Mouse (Mus musculus): ENCODE measurements around the gene Olfr435. TPM values are rescaled to one million over a fixed set of nuclear protein-coding genes. Genes with fewer than 3 reads are reported as not detected.

Olfr435 gene
- polyA plus RNA-seq (2014; fragmentation: Nextera tagmentation; extraction: Ambion mirVana), result not detected in 2 replicates

DNA sequence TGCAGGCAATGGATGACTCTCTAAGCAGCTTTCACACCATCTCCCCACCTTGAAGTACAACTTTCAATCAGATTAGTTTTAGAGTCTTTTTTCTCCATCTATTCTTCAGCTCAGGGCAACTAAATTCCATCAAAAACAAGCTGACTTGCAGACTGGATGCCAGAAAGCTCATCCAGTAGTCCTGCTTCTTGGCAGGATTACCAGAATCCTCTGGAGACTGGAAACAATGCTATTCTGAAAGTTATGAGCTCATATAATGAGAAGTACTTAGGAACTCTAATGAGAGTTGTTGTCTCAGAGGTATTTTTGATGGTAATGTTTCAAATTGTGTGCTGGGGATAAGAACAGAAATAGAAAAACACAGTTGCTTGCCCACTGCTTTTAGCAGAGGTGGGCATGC lies at the start of gene Olfr435:
TSS of gene Olfr435 (plus strand) at position 366 of the 400 bp plus-strand sequence.
- DNase-seq (ENCODE audit: low spot score), result no peak
- ATAC-seq (ENCODE audit: insufficient read depth, low FRiP score, low TSS enrichment), result no peak
- H3K4me2 ChIP-seq (ENCODE audit: low read depth), result no peak within 1 kb of the TSS
- H3K36me3 ChIP-seq (ENCODE audit: control insufficient read depth, insufficient read depth, low read length), result no peaks in the 10 kb centered on the region
- H3K9ac ChIP-seq (ENCODE audit: low read length), result no peak within 1 kb of the TSS
- H3K9me3 ChIP-seq (ENCODE audit: control insufficient read depth, low read length), result no peaks in the 10 kb centered on the region
- H3K27ac ChIP-seq (ENCODE audit: low read depth, low read length), result no peak within 1 kb of the TSS
- H3K4me3 ChIP-seq (ENCODE audit: low read depth, low read length), result no peak within 1 kb of the TSS
- H3K27me3 ChIP-seq (ENCODE audit: control insufficient read depth, insufficient read depth, low read length), result no peaks in the 10 kb centered on the region
- H3K4me1 ChIP-seq (ENCODE audit: control insufficient read depth, insufficient read depth, low read length), result no peaks in the 10 kb centered on the region

GRCm38 (mm10) chr6:43159502-43159901 lies 37.4 kb upstream of the Olfr435 start:
- Histone ChIP-seq H3K9ac (ENCODE audit: low read length) (no peak overlapping the region), H3K27ac (ENCODE audit: low read depth, low read length) (no peak overlapping the region), H3K36me3 (ENCODE audit: control insufficient read depth, insufficient read depth, low read length) (no peaks in the 10 kb centered on the region), H3K4me1 (ENCODE audit: control insufficient read depth, insufficient read depth, low read length) (no peaks in the 10 kb centered on the region), H3K4me2 (ENCODE audit: low read depth) (no peak overlapping the region), H3K27me3 (ENCODE audit: control insufficient read depth, insufficient read depth, low read length) (no peaks in the 10 kb centered on the region), H3K9me3 (ENCODE audit: control insufficient read depth, low read length) (no peaks in the 10 kb centered on the region), H3K4me3 (ENCODE audit: low read depth, low read length) (no peak overlapping the region)
- ATAC-seq (ENCODE audit: insufficient read depth, low FRiP score, low TSS enrichment) (no peak), DNase-seq (ENCODE audit: low spot score) (no peak)
- WGBS, result 57% methylated on average over 1 of the region's 1 CpGs

DNA sequence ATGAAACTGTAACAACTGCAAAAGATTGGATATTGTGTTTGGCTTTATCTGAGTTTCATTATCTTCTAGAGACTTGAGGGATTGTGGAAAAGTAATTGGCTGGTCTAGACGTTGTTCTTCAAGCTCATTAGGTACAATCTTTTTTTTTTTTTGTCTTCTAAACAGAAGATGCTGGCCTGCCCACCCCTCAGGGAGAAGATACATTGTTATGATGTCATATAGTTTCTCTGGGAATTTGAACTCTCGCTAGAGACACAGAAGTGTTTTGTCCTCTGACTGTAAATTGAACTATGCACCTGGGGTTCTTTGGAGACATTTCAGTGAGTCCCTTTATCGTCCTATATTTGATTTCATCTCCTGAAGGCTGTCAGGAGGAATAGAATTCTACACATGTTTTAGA lies 34.0 kb upstream of the Olfr435 start, which contains the start of gene Olfr437:
TSS of gene Olfr437 (plus strand) at position 301 of the 400 bp plus-strand sequence.
- H3K27ac ChIP-seq (ENCODE audit: low read depth, low read length), result no peak within 1 kb of the TSS
- no peaks in the 10 kb centered on the region for H3K36me3 ChIP-seq (ENCODE audit: control insufficient read depth, insufficient read depth, low read length)
- DNase-seq (ENCODE audit: low spot score), result no peak
- H3K4me3 ChIP-seq (ENCODE audit: low read depth, low read length), result no peak within 1 kb of the TSS
- no peak within 1 kb of the TSS for H3K4me2 ChIP-seq (ENCODE audit: low read depth)
- no peaks in the 10 kb centered on the region for H3K27me3 ChIP-seq (ENCODE audit: control insufficient read depth, insufficient read depth, low read length)
- no peak within 1 kb of the TSS for H3K9ac ChIP-seq (ENCODE audit: low read length)
- no peaks in the 10 kb centered on the region for H3K9me3 ChIP-seq (ENCODE audit: control insufficient read depth, low read length)
- WGBS, result 69% methylated on average over 3 of the region's 3 CpGs
- ATAC-seq (ENCODE audit: insufficient read depth, low FRiP score, low TSS enrichment), result no peak
- H3K4me1 ChIP-seq (ENCODE audit: control insufficient read depth, insufficient read depth, low read length), result no peaks in the 10 kb centered on the region

DNA sequence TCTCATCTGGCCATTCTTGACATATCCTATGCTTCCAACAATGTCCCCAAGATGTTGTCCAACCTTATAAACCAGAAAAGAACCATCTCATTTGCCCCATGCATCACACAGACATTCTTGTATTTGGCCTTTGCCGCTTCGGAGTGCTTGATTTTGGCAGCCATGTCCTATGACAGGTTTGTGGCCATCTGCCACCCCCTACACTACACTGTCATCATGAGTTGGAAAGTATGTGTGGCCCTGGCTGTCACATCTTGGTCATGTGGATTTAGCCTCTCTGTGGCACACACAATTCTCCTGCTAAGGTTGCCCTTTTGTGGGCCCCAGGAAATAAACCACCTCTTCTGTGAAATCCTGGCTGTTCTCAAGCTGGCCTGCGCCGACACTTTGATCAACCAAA lies 29.7 kb upstream of the Olfr435 start:
- Histone ChIP-seq H3K4me2 (ENCODE audit: low read depth) (no peak overlapping the region), H3K4me1 (ENCODE audit: control insufficient read depth, insufficient read depth, low read length) (no peaks in the 10 kb centered on the region)

GRCm38 (mm10) chr6:43171840-43172239 lies 25.1 kb upstream of the Olfr435 start, which contains the start of gene Olfr13:
Olfr13 (plus strand) TSS chr6:43172140.
- ATAC-seq (ENCODE audit: insufficient read depth, low FRiP score, low TSS enrichment), result no peak
- H3K36me3 ChIP-seq (ENCODE audit: control insufficient read depth, insufficient read depth, low read length), result no peaks in the 10 kb centered on the region
- H3K9ac ChIP-seq (ENCODE audit: low read length), result no peak within 1 kb of the TSS
- no peaks in the 10 kb centered on the region for H3K27me3 ChIP-seq (ENCODE audit: control insufficient read depth, insufficient read depth, low read length)
- H3K9me3 ChIP-seq (ENCODE audit: control insufficient read depth, low read length), result no peaks in the 10 kb centered on the region
- no peak within 1 kb of the TSS for H3K4me2 ChIP-seq (ENCODE audit: low read depth)
- H3K4me3 ChIP-seq (ENCODE audit: low read depth, low read length), result no peak within 1 kb of the TSS
- no peaks in the 10 kb centered on the region for H3K4me1 ChIP-seq (ENCODE audit: control insufficient read depth, insufficient read depth, low read length)
- H3K27ac ChIP-seq (ENCODE audit: low read depth, low read length), result no peak within 1 kb of the TSS
- WGBS, result 80% methylated on average over 4 of the region's 4 CpGs
- DNase-seq (ENCODE audit: low spot score), result no peak

More for the DNA sequence above, 29.7 kb upstream of the Olfr435 start:
- Histone ChIP-seq H3K27ac (ENCODE audit: low read depth, low read length) (no peak overlapping the region), H3K36me3 (ENCODE audit: control insufficient read depth, insufficient read depth, low read length) (no peaks in the 10 kb centered on the region), H3K9me3 (ENCODE audit: control insufficient read depth, low read length) (no peaks in the 10 kb centered on the region), H3K27me3 (ENCODE audit: control insufficient read depth, insufficient read depth, low read length) (no peaks in the 10 kb centered on the region), H3K4me3 (ENCODE audit: low read depth, low read length) (no peak overlapping the region), H3K9ac (ENCODE audit: low read length) (no peak overlapping the region)
- WGBS, result over 99% methylated on average over 4 of the region's 4 CpGs
- DNase-seq (ENCODE audit: low spot score) (no peak), ATAC-seq (ENCODE audit: insufficient read depth, low FRiP score, low TSS enrichment) (no peak)

GRCm38 (mm10) chr6:43178129-43178528 lies 18.8 kb upstream of the Olfr435 start:
- DNase-seq (ENCODE audit: low spot score), result no peak
- Histone ChIP-seq H3K27ac (ENCODE audit: low read depth, low read length) (no peak overlapping the region), H3K27me3 (ENCODE audit: control insufficient read depth, insufficient read depth, low read length) (no peaks in the 10 kb centered on the region), H3K9me3 (ENCODE audit: control insufficient read depth, low read length) (no peaks in the 10 kb centered on the region), H3K4me3 (ENCODE audit: low read depth, low read length) (no peak overlapping the region), H3K36me3 (ENCODE audit: control insufficient read depth, insufficient read depth, low read length) (no peaks in the 10 kb centered on the region), H3K4me2 (ENCODE audit: low read depth) (no peak overlapping the region), H3K9ac (ENCODE audit: low read length) (no peak overlapping the region), H3K4me1 (ENCODE audit: control insufficient read depth, insufficient read depth, low read length) (no peaks in the 10 kb centered on the region)
- ATAC-seq (ENCODE audit: insufficient read depth, low FRiP score, low TSS enrichment), result no peak
- 55% methylated on average over 1 of the region's 1 CpGs for WGBS

DNA sequence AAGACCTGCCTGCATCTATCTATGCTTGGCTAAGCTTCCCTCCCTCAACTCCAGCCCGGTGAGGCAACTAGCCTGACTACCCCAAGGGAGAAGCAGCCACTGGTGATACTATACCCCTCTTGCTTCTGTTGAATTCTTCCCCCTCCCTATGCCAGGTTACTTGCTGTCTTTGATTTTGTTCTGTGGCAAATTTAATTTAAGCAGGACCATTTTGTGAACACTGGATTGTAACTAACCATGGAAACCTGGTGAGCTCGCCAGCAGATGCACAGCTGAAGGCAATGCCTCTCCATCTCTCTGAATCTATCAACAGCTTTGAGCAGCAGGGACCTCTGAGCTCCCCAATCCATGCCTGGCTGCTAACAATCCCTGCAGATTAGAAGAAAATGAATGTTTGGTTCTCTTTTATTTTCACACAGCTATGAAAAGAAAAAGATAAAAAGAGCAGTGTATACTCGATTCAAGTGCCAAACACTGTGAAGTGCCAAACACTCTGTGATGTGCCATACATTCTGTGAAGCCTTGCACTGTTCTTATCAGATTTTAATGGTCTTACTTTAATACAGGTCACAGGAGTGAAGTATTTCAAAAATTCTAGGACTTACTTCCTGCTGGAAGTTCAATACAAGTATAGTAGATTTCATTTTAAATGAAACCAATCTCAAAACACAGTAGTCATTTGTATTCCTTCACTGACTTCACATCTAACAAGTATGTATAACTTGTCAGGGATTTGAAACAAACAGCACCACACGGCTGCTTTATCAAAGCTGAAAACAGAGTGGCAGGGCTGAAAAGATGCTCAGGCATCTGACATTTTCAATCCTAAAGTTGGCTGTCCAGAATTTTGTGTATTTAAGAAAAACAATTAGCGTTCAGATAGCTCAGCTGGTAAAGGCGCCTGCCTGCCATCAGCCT lies 18.1 kb upstream of the Olfr435 start:
- Histone ChIP-seq H3K27me3 (ENCODE audit: control insufficient read depth, insufficient read depth, low read length) (no peaks in the 10 kb centered on the region), H3K27ac (ENCODE audit: low read depth, low read length) (no peak overlapping the region), H3K4me2 (ENCODE audit: low read depth) (no peak overlapping the region), H3K4me1 (ENCODE audit: control insufficient read depth, insufficient read depth, low read length) (no peaks in the 10 kb centered on the region), H3K4me3 (ENCODE audit: low read depth, low read length) (no peak overlapping the region), H3K9me3 (ENCODE audit: control insufficient read depth, low read length) (no peaks in the 10 kb centered on the region), H3K9ac (ENCODE audit: low read length) (no peak overlapping the region), H3K36me3 (ENCODE audit: control insufficient read depth, insufficient read depth, low read length) (no peaks in the 10 kb centered on the region)
- WGBS, result 77% methylated on average over 6 of the region's 6 CpGs
- DNase-seq (ENCODE audit: low spot score) (no peak), ATAC-seq (ENCODE audit: insufficient read depth, low FRiP score, low TSS enrichment) (no peak)

GRCm38 (mm10) chr6:43190986-43191385 lies 6.0 kb upstream of the Olfr435 start:
- no peak for DNase-seq (ENCODE audit: low spot score)
- ATAC-seq (ENCODE audit: insufficient read depth, low FRiP score, low TSS enrichment), result no peak
- 89% methylated on average over 3 of the region's 3 CpGs for WGBS
- no peak overlapping the region for H3K4me3 ChIP-seq (ENCODE audit: low read depth, low read length)
- no peaks in the 10 kb centered on the region for H3K27me3 ChIP-seq (ENCODE audit: control insufficient read depth, insufficient read depth, low read length)
- H3K27ac ChIP-seq (ENCODE audit: low read depth, low read length), result no peak overlapping the region
- H3K4me1 ChIP-seq (ENCODE audit: control insufficient read depth, insufficient read depth, low read length), result no peaks in the 10 kb centered on the region
- H3K9ac ChIP-seq (ENCODE audit: low read length), result no peak overlapping the region
- no peak overlapping the region for H3K4me2 ChIP-seq (ENCODE audit: low read depth)
- H3K36me3 ChIP-seq (ENCODE audit: control insufficient read depth, insufficient read depth, low read length), result no peaks in the 10 kb centered on the region
- no peaks in the 10 kb centered on the region for H3K9me3 ChIP-seq (ENCODE audit: control insufficient read depth, low read length)

DNA sequence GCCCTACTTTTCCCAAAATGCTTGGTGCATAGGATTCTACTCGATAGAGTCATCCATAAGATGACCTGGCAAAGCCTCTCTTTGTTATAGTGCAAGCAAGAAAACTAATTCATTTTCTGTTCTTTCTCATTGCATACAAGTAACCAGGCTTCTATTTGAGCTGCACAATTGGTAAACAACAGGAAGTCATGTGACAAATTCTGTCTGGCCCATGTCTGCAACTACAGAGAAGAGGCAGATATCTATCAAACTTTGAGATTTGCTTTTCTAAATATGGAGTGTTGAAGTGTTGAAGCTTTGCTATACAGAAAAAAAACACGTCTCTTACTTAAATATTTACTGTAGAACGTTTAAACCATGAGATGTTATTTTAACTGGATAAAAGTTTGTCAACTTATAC lies 1.1 kb downstream of the Olfr435 start:
- Histone ChIP-seq H3K4me2 (ENCODE audit: low read depth) (no peak overlapping the region), H3K9ac (ENCODE audit: low read length) (no peak overlapping the region), H3K27me3 (ENCODE audit: control insufficient read depth, insufficient read depth, low read length) (no peaks in the 10 kb centered on the region), H3K36me3 (ENCODE audit: control insufficient read depth, insufficient read depth, low read length) (no peaks in the 10 kb centered on the region), H3K27ac (ENCODE audit: low read depth, low read length) (no peak overlapping the region), H3K4me1 (ENCODE audit: control insufficient read depth, insufficient read depth, low read length) (no peaks in the 10 kb centered on the region), H3K9me3 (ENCODE audit: control insufficient read depth, low read length) (no peaks in the 10 kb centered on the region), H3K4me3 (ENCODE audit: low read depth, low read length) (no peak overlapping the region)
- 85% methylated on average over 3 of the region's 3 CpGs for WGBS
- ATAC-seq (ENCODE audit: insufficient read depth, low FRiP score, low TSS enrichment) (no peak), DNase-seq (ENCODE audit: low spot score) (no peak)

Measured in neural tube, embryonic 11.5 days (tissue).